Mouse (Mus musculus) heart, postnatal 25 days (tissue): Measurements from ENCODE around the gene Gm42906. TPM values are rescaled to one million over a fixed set of nuclear protein-coding genes. Genes with fewer than 3 reads are reported as not detected.

Experiments used
- DNase-seq: peaks from one replicate; pipeline ENCODE4 v3.0.0; 2022; ENCODE audit warnings: low spot score
- intact Hi-C: fragments of 180-260 bp; cut with DNase I; formaldehyde crosslinking; loops from one replicate; pipeline ENCODE4 v1.15.1; 2025
- total RNA-seq, 2 experiments: library from RNA; stranded (reverse); gene quantifications; 2 replicates each; pipeline ENCODE4 v1.2.3; 2021

Gm42906 gene
- total RNA-seq, 2 experiments from 2014 or later: 4.9 to 6.9 TPM

- intact Hi-C loops: no loop called here
- no peak for DNase-seq
These were observed 94.3 kb downstream of the Gm42906 start for GRCm38 (mm10) chr5:151333686-151334085.

DNA sequence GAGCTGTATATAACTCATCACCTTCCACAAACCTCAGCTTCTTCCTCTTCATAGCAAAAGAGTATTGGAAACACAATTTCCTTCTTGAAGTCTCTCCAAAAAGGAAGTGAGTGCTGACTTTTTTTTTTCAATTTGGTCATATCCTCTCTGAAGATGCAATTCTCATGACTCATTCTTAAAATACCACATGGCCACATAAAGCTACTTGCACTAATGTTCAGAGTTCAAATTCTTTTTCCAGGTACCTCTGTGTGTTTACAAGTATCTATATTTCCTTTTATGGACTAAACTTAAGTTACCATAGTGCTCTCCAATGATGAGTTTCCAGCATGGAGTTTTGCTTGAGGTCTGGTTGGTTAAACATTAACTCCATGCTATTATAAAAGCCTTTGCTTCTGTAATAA is 94.8 kb downstream of the Gm42906 start:
- intact Hi-C loops: no loop called here
- DNase-seq: no peak

GRCm38 (mm10) chr5:151315804-151316597 is 112.0 kb downstream of the Gm42906 start:
- intact Hi-C loops: no loop called here
- DNase-seq: no peak

GRCm38 (mm10) chr5:151300286-151300685 is 127.7 kb downstream of the Gm42906 start:
- DNase-seq: no peak
- intact Hi-C loops: no loop called here

- no peak for DNase-seq
These were observed 128.4 kb downstream of the Gm42906 start for GRCm38 (mm10) chr5:151299576-151299975.

DNA sequence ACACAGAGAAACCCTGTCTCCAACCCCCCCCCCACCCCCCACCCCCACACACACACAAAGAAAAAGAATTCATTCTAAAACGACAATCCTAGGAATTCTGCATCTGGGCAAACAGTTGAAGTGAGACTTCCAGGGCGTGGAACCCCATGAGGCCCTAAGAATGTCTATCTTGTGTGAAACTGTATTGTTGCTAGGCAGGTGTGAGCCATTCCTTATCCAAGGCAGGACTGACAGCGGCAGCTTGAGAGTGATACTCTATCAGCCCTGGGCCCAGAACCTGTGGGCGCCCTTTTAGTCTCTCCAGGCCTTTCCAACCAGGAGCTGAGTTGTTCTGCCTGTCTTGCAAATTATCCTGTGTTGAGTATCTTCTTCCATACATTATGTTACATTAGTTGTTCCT is 129.6 kb downstream of the Gm42906 start:
- no peak for DNase-seq
- intact Hi-C loops: no loop called here

More at GRCm38 (mm10) chr5:151299576-151299975, 128.4 kb downstream of the Gm42906 start:
- intact Hi-C loops: no loop called here

GRCm38 (mm10) chr5:151296244-151296643 is 131.7 kb downstream of the Gm42906 start:
- intact Hi-C loops: no loop called here
- DNase-seq: no peak

GRCm38 (mm10) chr5:151293591-151293990 is 134.4 kb downstream of the Gm42906 start:
- intact Hi-C loops: no loop called here
- no peak for DNase-seq

DNA sequence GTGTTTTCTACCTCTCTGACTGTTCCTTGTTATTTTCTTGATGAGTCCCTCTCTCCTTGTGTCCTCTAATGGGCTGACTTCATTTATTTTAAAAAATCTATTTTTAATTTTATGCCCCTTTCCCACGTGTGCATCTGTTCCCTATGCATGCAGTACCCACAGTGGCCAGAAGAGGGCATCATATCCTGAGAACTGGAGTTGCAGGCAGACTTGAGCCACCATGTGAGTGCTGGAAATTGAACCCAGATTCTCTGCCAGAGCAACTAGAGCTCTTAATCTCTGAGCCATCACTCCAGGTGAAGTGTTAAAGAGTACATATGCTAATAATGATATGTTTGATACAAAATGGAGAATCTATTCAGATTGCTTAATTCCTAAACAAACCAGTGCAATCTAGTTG is 135.7 kb downstream of the Gm42906 start:
- no peak for DNase-seq
- intact Hi-C loops: no loop called here

GRCm38 (mm10) chr5:151286331-151286730 is 141.6 kb downstream of the Gm42906 start:
- intact Hi-C loops: no loop called here
- DNase-seq: no peak

DNA sequence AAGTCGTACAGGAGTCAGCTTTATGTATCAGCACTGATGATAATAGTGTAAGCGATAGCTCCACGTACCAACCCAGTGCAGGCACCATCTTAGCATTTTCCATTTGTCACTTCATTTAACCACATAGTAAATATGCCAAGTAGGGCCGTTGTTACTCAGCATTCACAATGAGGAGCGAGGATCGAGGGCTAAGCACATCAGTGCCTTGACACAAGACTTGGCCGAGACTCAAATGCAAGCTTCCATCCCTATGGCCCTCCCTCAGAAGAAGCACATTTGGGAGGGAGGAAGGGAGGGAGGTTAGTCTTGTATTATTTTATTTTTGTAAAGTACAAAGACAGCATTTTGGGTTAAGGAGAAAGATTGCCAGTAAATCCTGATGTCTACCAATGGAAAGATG is 148.4 kb downstream of the Gm42906 start:
- DNase-seq: no peak
- intact Hi-C loops: no loop called here

DNA sequence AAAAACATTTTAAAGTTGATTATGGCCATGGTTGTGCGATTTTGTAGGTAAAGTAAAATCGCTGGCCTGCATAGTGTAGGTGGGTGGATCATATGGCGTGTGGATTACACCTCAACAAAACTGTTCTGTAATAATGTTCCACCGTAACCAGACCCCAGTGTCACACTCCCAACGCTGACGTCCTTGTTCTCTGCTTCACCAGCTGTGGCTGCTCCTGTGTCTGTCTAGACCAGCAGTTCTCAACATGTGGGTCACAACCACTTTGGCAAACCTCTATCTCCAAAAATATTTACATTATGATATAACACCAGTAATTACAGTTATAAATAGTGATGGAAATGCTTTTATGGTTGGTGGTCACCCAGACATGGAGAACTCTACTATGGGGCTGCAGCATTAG is 150.0 kb downstream of the Gm42906 start:
- no peak for DNase-seq
- intact Hi-C loops: no loop called here

- DNase-seq: no peak
- intact Hi-C loops: no loop called here
These were observed 152.0 kb downstream of the Gm42906 start for GRCm38 (mm10) chr5:151275986-151276385.

DNA sequence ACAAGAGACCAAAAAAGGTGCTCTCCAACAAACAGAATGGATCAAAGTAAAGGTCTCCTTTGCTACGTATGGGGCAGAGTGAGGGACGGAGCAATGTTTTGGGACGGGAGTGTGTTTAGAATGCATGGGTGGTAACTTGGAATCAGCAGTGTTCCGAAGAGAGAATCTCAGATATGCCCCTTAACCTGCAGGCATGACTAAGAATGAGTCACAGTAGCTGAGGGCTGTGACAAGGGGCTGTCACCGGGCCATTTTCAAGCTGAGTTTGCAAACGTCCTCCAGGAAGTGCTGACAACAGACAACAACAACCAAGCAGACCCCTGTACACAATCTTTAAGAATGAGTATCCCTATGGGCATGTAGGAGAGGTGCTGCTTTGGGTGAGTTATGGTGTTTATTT is 153.7 kb downstream of the Gm42906 start:
- intact Hi-C loops: no loop called here
- DNase-seq: no peak

- DNase-seq: no peak
- intact Hi-C loops: no loop called here
These were observed 157.1 kb downstream of the Gm42906 start for GRCm38 (mm10) chr5:151270815-151271214.

- no peak for DNase-seq
- intact Hi-C loops: no loop called here
These were observed 160.9 kb downstream of the Gm42906 start for GRCm38 (mm10) chr5:151266896-151267634.

GRCm38 (mm10) chr5:151261558-151261957 is 166.4 kb downstream of the Gm42906 start:
- intact Hi-C loops: no loop called here
- DNase-seq: no peak

- intact Hi-C loops: no loop called here
- no peak for DNase-seq
These were observed 175.8 kb downstream of the Gm42906 start for GRCm38 (mm10) chr5:151252213-151252612.

DNA sequence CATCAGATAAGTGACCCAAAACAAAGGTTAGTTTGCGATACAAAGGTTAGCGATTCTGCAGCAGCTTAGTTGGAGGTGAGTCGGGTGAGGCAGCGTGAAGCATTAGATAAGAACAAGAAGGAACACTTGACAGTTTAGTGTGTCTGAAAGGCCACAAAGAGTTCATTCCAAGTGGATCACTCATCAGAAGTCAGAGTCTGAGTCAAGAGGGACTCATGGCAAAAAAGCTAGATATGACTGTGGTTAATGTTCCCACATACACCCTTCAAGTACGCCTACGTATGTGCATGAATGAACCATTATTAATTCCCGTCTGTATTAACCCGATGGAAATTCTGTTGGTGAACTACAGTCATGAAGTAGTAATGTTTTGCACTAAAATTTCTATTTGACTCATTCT is 176.3 kb downstream of the Gm42906 start:
- intact Hi-C loops: no loop called here
- no peak for DNase-seq

- DNase-seq: no peak
- intact Hi-C loops: no loop called here
These were observed 179.0 kb downstream of the Gm42906 start for GRCm38 (mm10) chr5:151248671-151249620.
